Mouse (Mus musculus): ENCODE measurements around the gene Cmtr1.

DNA sequence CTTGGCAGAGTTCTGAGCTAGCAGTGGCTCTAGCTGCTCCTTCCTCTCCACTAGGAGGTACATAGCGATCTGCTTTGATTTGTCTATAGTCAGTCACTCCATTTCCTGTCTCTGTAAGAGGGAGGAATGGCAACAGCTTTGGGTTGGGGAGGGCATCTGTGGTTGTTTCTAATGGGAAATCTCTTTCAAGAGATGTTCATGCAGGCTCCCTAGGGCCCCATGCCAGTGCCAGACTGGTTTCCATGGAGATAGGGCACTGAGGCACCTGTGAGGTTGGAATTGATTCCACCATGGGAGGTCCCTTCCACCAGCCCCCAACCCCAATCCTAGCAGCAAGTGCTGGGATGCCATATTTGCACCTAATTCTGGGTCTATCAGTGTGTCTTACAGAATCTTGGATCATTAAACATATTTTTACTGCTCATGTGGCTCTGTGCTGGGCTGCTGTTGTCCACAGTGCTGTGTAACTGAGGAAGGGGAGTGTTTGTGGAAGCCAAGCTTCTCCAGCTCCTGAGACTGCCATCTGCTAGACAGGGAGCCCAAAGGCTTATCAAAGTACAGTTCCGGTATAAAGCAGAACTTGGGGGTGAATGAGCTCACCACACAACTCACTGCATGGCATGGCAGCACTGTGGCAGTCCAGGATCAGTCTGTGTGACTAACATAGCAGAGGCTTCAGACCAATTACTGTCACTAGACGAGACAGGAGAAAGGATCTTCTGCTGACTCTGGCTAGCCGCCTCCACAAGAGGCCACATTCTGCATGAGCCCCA, 42.7 kb downstream of the Cmtr1 start:
- no peak for TF ChIP-seq CTCF (IDR thresholded peaks at IDR 0.05; ENCODE audit: control insufficient read depth, insufficient read depth, low read length)
- TF ChIP-seq POLR2A (IDR thresholded peaks at IDR 0.05; ENCODE audit: borderline replicate concordance, control insufficient read depth, low read depth, low read length): no peak
